ENCODE assay signal across 9 mouse cellular contexts in genomic region chr1:192457526-192458206, GRCm38 (mm10).
DNase-seq lines count a peak whose midpoint lies in the region; ATAC-seq and TF ChIP-seq lines count a peak whose summit lies in the region.
"Had no signal": no experiment of that assay in that cellular context is flagged by ENCODE, and none has a peak within 500 bp of the region (broad histone marks: within the 10 kb centered on the region; RNA-seq: fewer than 3 reads in every experiment).

No protein-coding gene starts in this region.

- H3K4me1 ChIP-seq in hindbrain, postnatal 0 days (ENCODE audit: insufficient read depth, low read length): no peaks in the 10 kb centered on the region
- H3K4me1 ChIP-seq in hindbrain, embryonic 14.5 days (replicated peaks; ENCODE audit: control insufficient read depth, insufficient read depth, low read length): no peaks in the 10 kb centered on the region
- H3K4me1 ChIP-seq in embryonic facial prominence, embryonic 14.5 days (ENCODE audit: control insufficient read depth, insufficient read depth, low read length): no peaks in the 10 kb centered on the region

- DNase-seq in hindbrain, postnatal 0 days (ENCODE audit: low spot score): peak; percentile 45
- DNase-seq in hindbrain, embryonic 14.5 days (ENCODE audit: low spot score): no peak
- peak; percentile 22 to 66 for DNase-seq in urinary bladder, postnatal 4 days (ENCODE audit: low spot score in 2 of 2)
- DNase-seq in urinary bladder, postnatal 10 days (ENCODE audit: low spot score): no peak
- peak; percentile 67 for DNase-seq in embryonic facial prominence, embryonic 14.5 days (ENCODE audit: low spot score)
- DNase-seq in ovary, postnatal 14 days (ENCODE audit: low spot score): peak; percentile 38
- DNase-seq in left cerebral cortex, postnatal 25 days (ENCODE audit: low spot score in 2 of 2): no peak
- no peak for DNase-seq in frontal cortex, postnatal 10 days (ENCODE audit: low spot score in 2 of 2)

- H3K36me3 ChIP-seq in hindbrain, postnatal 0 days (ENCODE audit: insufficient read depth, low read length): no peaks in the 10 kb centered on the region
- no peaks in the 10 kb centered on the region for H3K36me3 ChIP-seq in hindbrain, embryonic 14.5 days (replicated peaks; ENCODE audit: control insufficient read depth, insufficient read depth)
- no peaks in the 10 kb centered on the region for H3K36me3 ChIP-seq in embryonic facial prominence, embryonic 14.5 days (ENCODE audit: control insufficient read depth, insufficient read depth, low read length)
- H3K36me3 ChIP-seq: heart, embryonic 15.5 days had no signal

- WGBS in hindbrain, postnatal 0 days: 67% methylated on average over 6 of the region's 6 CpGs
- WGBS in hindbrain, embryonic 14.5 days: 76% methylated on average over 6 of the region's 6 CpGs
- WGBS in embryonic facial prominence, embryonic 14.5 days: 79% methylated on average over 6 of the region's 6 CpGs

- TF ChIP-seq CTCF in hindbrain, postnatal 0 days (IDR thresholded peaks at IDR 0.05; ENCODE audit: low read depth): no peak

- intact Hi-C loops in left cerebral cortex, postnatal 25 days (cut with DNase I): no loop called here

- no peak overlapping the region for H3K4me3 ChIP-seq in hindbrain, postnatal 0 days (ENCODE audit: low read length)
- H3K4me3 ChIP-seq in hindbrain, embryonic 14.5 days (replicated peaks; ENCODE audit: low read length): no peak overlapping the region
- H3K4me3 ChIP-seq in embryonic facial prominence, embryonic 14.5 days (ENCODE audit: low read depth, low read length): no peak overlapping the region
- H3K4me3 ChIP-seq: heart, embryonic 15.5 days had no signal

- H3K9me3 ChIP-seq in hindbrain, postnatal 0 days (ENCODE audit: low read length): no peaks in the 10 kb centered on the region
- no peaks in the 10 kb centered on the region for H3K9me3 ChIP-seq in hindbrain, embryonic 14.5 days (ENCODE audit: control insufficient read depth, low read length)
- H3K9me3 ChIP-seq in embryonic facial prominence, embryonic 14.5 days (ENCODE audit: control insufficient read depth, low read length): no peaks in the 10 kb centered on the region
- H3K9me3 ChIP-seq: heart, embryonic 15.5 days had no signal

- H3K27ac ChIP-seq in hindbrain, postnatal 0 days: no peak overlapping the region
- H3K27ac ChIP-seq in hindbrain, embryonic 14.5 days: no peak overlapping the region
- H3K27ac ChIP-seq in embryonic facial prominence, embryonic 14.5 days (replicated peaks; ENCODE audit: low read depth, low read length): no peak overlapping the region
- H3K27ac ChIP-seq: heart, embryonic 15.5 days had no signal

- no peak overlapping the region for H3K9ac ChIP-seq in hindbrain, postnatal 0 days (replicated peaks; ENCODE audit: low read length)
- H3K9ac ChIP-seq in hindbrain, embryonic 14.5 days: no peak overlapping the region
- H3K9ac ChIP-seq in embryonic facial prominence, embryonic 14.5 days (ENCODE audit: low read depth, low read length): no peak overlapping the region
- H3K9ac ChIP-seq: heart, embryonic 15.5 days had no signal

- ATAC-seq in hindbrain, postnatal 0 days: no peak
- ATAC-seq in hindbrain, embryonic 14.5 days (ENCODE audit: low FRiP score): no peak
- no peak for ATAC-seq in embryonic facial prominence, embryonic 14.5 days (ENCODE audit: low read depth)

- no peaks in the 10 kb centered on the region for H3K27me3 ChIP-seq in hindbrain, postnatal 0 days (ENCODE audit: insufficient read depth, low read length)
- H3K27me3 ChIP-seq in hindbrain, embryonic 14.5 days (ENCODE audit: control insufficient read depth, insufficient read depth, low read length): no peaks in the 10 kb centered on the region
- no peaks in the 10 kb centered on the region for H3K27me3 ChIP-seq in embryonic facial prominence, embryonic 14.5 days (replicated peaks; ENCODE audit: control insufficient read depth, insufficient read depth, low read length)
- H3K27me3 ChIP-seq: heart, embryonic 15.5 days had no signal

- no peak overlapping the region for H3K4me2 ChIP-seq in hindbrain, postnatal 0 days (ENCODE audit: low read depth, low read length)
- H3K4me2 ChIP-seq in hindbrain, embryonic 14.5 days (replicated peaks): no peak overlapping the region
- no peak overlapping the region for H3K4me2 ChIP-seq in embryonic facial prominence, embryonic 14.5 days (ENCODE audit: low read depth, low read length)
- H3K4me2 ChIP-seq: heart, embryonic 15.5 days had no signal

Comparison
In these comparisons a context has a peak if more than half of its experiments do, and no peak if none do; other contexts are left out.
1. DNase-seq: peak in hindbrain, postnatal 0 days (single experiment), urinary bladder, postnatal 4 days (2 of 2), embryonic facial prominence, embryonic 14.5 days (single experiment) and ovary, postnatal 14 days (single experiment); none in hindbrain, embryonic 14.5 days (single experiment), urinary bladder, postnatal 10 days (single experiment), left cerebral cortex, postnatal 25 days (0 of 2) and frontal cortex, postnatal 10 days (0 of 2).